Mouse (Mus musculus): Measurements from ENCODE around the gene Mark1. TPM values are rescaled to one million over a fixed set of nuclear protein-coding genes. Genes with fewer than 3 reads are reported as not detected.

Mark1 gene
- polyA plus RNA-seq, 2 experiments = 3.6 to 16.8 TPM

- no peak for ATAC-seq (ENCODE audit: low FRiP score, low read depth)
- 82% methylated on average over 6 of the region's 6 CpGs for WGBS
Measured at GRCm38 (mm10) chr1:184862636-184863035, 136.7 kb downstream of the Mark1 start.

GRCm38 (mm10) chr1:184861551-184861950, 137.8 kb downstream of the Mark1 start:
- H3K36me3 ChIP-seq (ENCODE audit: control insufficient read depth, insufficient read depth, low read length) = no peaks in the 10 kb centered on the region
- DNase-seq (ENCODE audit: low spot score) = no peak
- no peaks in the 10 kb centered on the region for H3K4me1 ChIP-seq (ENCODE audit: control insufficient read depth, insufficient read depth, low read length)
- no peaks in the 10 kb centered on the region for H3K27me3 ChIP-seq (ENCODE audit: control insufficient read depth, insufficient read depth, low read length)
- no peak overlapping the region for H3K4me2 ChIP-seq (replicated peaks; ENCODE audit: low read depth, low read length, severe bottlenecking)
- no peak overlapping the region for H3K27ac ChIP-seq (replicated peaks; ENCODE audit: low read depth, low read length)
- H3K9me3 ChIP-seq (ENCODE audit: control insufficient read depth, low read length) = no peaks in the 10 kb centered on the region
- TF ChIP-seq POLR2A (IDR thresholded peaks at IDR 0.05; ENCODE audit: borderline replicate concordance, extremely low read depth, insufficient read depth, insufficient read length) = no peak
- ATAC-seq (ENCODE audit: low FRiP score, low read depth) = no peak
- no peak overlapping the region for H3K4me3 ChIP-seq (replicated peaks; ENCODE audit: low read length)
- 85% methylated on average over 2 of the region's 2 CpGs for WGBS
- H3K9ac ChIP-seq (ENCODE audit: low read depth, low read length, severe bottlenecking) = no peak overlapping the region

More at GRCm38 (mm10) chr1:184862636-184863035, 136.7 kb downstream of the Mark1 start:
- Histone ChIP-seq H3K4me1 (ENCODE audit: control insufficient read depth, insufficient read depth, low read length) (no peaks in the 10 kb centered on the region), H3K36me3 (ENCODE audit: control insufficient read depth, insufficient read depth, low read length) (no peaks in the 10 kb centered on the region), H3K27me3 (ENCODE audit: control insufficient read depth, insufficient read depth, low read length) (no peaks in the 10 kb centered on the region), H3K9me3 (ENCODE audit: control insufficient read depth, low read length) (no peaks in the 10 kb centered on the region), H3K9ac (ENCODE audit: low read depth, low read length, severe bottlenecking) (no peak overlapping the region), H3K27ac (replicated peaks; ENCODE audit: low read depth, low read length) (no peak overlapping the region), H3K4me2 (replicated peaks; ENCODE audit: low read depth, low read length, severe bottlenecking) (no peak overlapping the region), H3K4me3 (replicated peaks; ENCODE audit: low read length) (no peak overlapping the region)
- TF ChIP-seq POLR2A (IDR thresholded peaks at IDR 0.05; ENCODE audit: borderline replicate concordance, extremely low read depth, insufficient read depth, insufficient read length) = no peak
- no peak for DNase-seq (ENCODE audit: low spot score)

DNA sequence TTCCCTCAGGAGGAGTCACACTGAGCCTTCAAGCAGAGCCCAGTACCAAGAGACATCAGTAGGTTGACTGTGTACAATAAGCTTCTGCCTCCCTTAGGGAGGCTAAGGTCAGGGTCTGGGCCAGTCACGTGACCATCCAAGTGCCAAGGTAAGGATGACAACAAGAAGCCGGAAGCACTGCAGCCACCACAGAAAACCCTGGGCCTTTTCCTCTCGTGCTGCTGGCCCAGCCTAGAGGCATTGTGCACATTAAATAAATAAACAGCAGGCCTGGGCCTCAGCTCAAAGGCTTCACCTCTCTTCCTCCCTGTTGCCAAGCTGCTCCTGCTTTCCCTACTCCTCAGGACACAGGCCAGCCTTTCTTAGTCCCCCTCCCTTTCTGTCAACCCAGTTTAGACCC, 139.1 kb downstream of the Mark1 start:
- Histone ChIP-seq H3K9ac (ENCODE audit: low read depth, low read length, severe bottlenecking) (no peak overlapping the region), H3K4me2 (replicated peaks; ENCODE audit: low read depth, low read length, severe bottlenecking) (no peak overlapping the region), H3K27me3 (ENCODE audit: control insufficient read depth, insufficient read depth, low read length) (no peaks in the 10 kb centered on the region), H3K4me3 (replicated peaks; ENCODE audit: low read length) (no peak overlapping the region), H3K36me3 (ENCODE audit: control insufficient read depth, insufficient read depth, low read length) (no peaks in the 10 kb centered on the region), H3K9me3 (ENCODE audit: control insufficient read depth, low read length) (no peaks in the 10 kb centered on the region), H3K4me1 (ENCODE audit: control insufficient read depth, insufficient read depth, low read length) (no peaks in the 10 kb centered on the region), H3K27ac (replicated peaks; ENCODE audit: low read depth, low read length) (no peak overlapping the region)
- ATAC-seq (ENCODE audit: low FRiP score, low read depth) (no peak), DNase-seq (ENCODE audit: low spot score) (no peak)
- TF ChIP-seq POLR2A (IDR thresholded peaks at IDR 0.05; ENCODE audit: borderline replicate concordance, extremely low read depth, insufficient read depth, insufficient read length) = no peak
- WGBS = 55% methylated on average over 3 of the region's 3 CpGs

- Histone ChIP-seq H3K27ac (replicated peaks; ENCODE audit: low read depth, low read length) (no peak overlapping the region), H3K4me2 (replicated peaks; ENCODE audit: low read depth, low read length, severe bottlenecking) (no peak overlapping the region), H3K36me3 (ENCODE audit: control insufficient read depth, insufficient read depth, low read length) (no peaks in the 10 kb centered on the region), H3K27me3 (ENCODE audit: control insufficient read depth, insufficient read depth, low read length) (no peaks in the 10 kb centered on the region), H3K4me3 (replicated peaks; ENCODE audit: low read length) (no peak overlapping the region), H3K4me1 (ENCODE audit: control insufficient read depth, insufficient read depth, low read length) (no peaks in the 10 kb centered on the region), H3K9ac (ENCODE audit: low read depth, low read length, severe bottlenecking) (no peak overlapping the region), H3K9me3 (ENCODE audit: control insufficient read depth, low read length) (no peaks in the 10 kb centered on the region)
- 85% methylated on average over 1 of the region's 1 CpGs for WGBS
- ATAC-seq (ENCODE audit: low FRiP score, low read depth) (no peak), DNase-seq (ENCODE audit: low spot score) (no peak)
- TF ChIP-seq POLR2A (IDR thresholded peaks at IDR 0.05; ENCODE audit: borderline replicate concordance, extremely low read depth, insufficient read depth, insufficient read length) = no peak
Measured at GRCm38 (mm10) chr1:184858253-184858652, 141.1 kb downstream of the Mark1 start.

DNA sequence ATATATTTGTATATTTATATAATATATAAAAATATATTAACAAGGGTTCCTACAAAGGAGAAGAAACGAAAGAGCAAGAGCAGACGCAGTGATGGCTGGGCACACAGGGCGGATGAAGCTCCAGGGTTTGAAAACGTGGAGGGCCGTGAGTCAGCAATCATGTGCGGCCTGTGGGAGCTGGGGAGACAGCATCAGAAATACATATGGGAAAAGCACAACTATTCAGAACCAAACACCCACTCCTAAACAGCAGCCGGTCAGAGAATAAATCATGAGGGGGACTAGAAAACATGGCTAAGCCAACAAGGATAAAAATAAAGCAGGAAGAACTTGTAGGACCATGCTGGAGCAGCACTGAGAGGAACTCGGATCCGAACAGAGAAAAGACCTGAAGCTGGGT, 142.2 kb downstream of the Mark1 start:
- Histone ChIP-seq H3K27ac (replicated peaks; ENCODE audit: low read depth, low read length) (no peak overlapping the region), H3K9me3 (ENCODE audit: control insufficient read depth, low read length) (no peaks in the 10 kb centered on the region), H3K36me3 (ENCODE audit: control insufficient read depth, insufficient read depth, low read length) (no peaks in the 10 kb centered on the region), H3K4me2 (replicated peaks; ENCODE audit: low read depth, low read length, severe bottlenecking) (no peak overlapping the region), H3K4me3 (replicated peaks; ENCODE audit: low read length) (no peak overlapping the region), H3K4me1 (ENCODE audit: control insufficient read depth, insufficient read depth, low read length) (0 out of 2 replicates have a peak, but pooled peaks cover 3% of the 10 kb centered on the region), H3K27me3 (ENCODE audit: control insufficient read depth, insufficient read depth, low read length) (no peaks in the 10 kb centered on the region), H3K9ac (ENCODE audit: low read depth, low read length, severe bottlenecking) (no peak overlapping the region)
- DNase-seq (ENCODE audit: low spot score) = no peak
- no peak for ATAC-seq (ENCODE audit: low FRiP score, low read depth)
- TF ChIP-seq POLR2A (IDR thresholded peaks at IDR 0.05; ENCODE audit: borderline replicate concordance, extremely low read depth, insufficient read depth, insufficient read length) = no peak
- 85% methylated on average over 9 of the region's 9 CpGs for whole genome bisulfite sequencing

DNA sequence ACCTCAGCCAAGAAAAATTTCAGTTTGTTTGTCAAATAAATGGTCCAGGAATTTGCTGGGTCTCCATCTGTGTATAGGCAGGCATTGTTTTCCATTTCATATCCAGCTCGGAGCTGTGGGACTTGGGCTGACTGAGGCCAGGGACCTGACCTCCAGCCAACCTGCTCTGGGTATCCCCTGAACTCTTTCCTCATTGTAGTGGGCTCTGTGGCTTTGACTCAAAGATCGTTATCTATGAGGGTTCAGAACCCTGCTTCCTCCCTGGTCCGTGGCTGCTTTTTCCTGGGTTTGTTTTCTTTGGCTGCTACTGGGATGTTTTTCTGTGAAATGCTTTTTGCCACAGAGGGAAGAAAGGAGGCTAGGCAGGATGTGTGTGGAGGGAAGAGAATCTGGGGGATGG, 145.4 kb downstream of the Mark1 start:
- 62% methylated on average over 3 of the region's 3 CpGs for WGBS
- DNase-seq (ENCODE audit: low spot score) (no peak), ATAC-seq (ENCODE audit: low FRiP score, low read depth) (no peak)
- H3K9me3 ChIP-seq (ENCODE audit: control insufficient read depth, low read length) = no peaks in the 10 kb centered on the region
- TF ChIP-seq POLR2A (IDR thresholded peaks at IDR 0.05; ENCODE audit: borderline replicate concordance, extremely low read depth, insufficient read depth, insufficient read length) = no peak
- H3K9ac ChIP-seq (ENCODE audit: low read depth, low read length, severe bottlenecking) = peak overlapping the region; percentile 4; the same call in 1 of the 2 replicates
- no peak overlapping the region for H3K4me3 ChIP-seq (replicated peaks; ENCODE audit: low read length)
- no peaks in the 10 kb centered on the region for H3K36me3 ChIP-seq (ENCODE audit: control insufficient read depth, insufficient read depth, low read length)
- H3K27ac ChIP-seq (replicated peaks; ENCODE audit: low read depth, low read length) = no peak overlapping the region
- H3K27me3 ChIP-seq (ENCODE audit: control insufficient read depth, insufficient read depth, low read length) = no peaks in the 10 kb centered on the region
- 0 out of 2 replicates have a peak, but pooled peaks cover 3% of the 10 kb centered on the region for H3K4me1 ChIP-seq (ENCODE audit: control insufficient read depth, insufficient read depth, low read length)
- H3K4me2 ChIP-seq (replicated peaks; ENCODE audit: low read depth, low read length, severe bottlenecking) = no peak overlapping the region
